Mouse (Mus musculus) gonadal fat pad, adult 2 months (tissue): ENCODE data around the gene Mboat2. TPM values are rescaled to one million over a fixed set of nuclear protein-coding genes. Genes with fewer than 3 reads are reported as not detected.

Source experiments
- DNase-seq: peaks from one replicate; pipeline ENCODE4 v3.0.0-alpha.2; 2012; ENCODE audit warnings: low read depth
- polyA plus RNA-seq: library from polyadenylated mRNA; depleted of rRNA; stranded (reverse); fragments of >200 nt; gene quantifications from 2 replicates; pipeline ENCODE4 v1.2.3, GENCODE M21; 2012

Mboat2 gene
- polyA plus RNA-seq, 1 experiment, result 22.6 TPM

DNA sequence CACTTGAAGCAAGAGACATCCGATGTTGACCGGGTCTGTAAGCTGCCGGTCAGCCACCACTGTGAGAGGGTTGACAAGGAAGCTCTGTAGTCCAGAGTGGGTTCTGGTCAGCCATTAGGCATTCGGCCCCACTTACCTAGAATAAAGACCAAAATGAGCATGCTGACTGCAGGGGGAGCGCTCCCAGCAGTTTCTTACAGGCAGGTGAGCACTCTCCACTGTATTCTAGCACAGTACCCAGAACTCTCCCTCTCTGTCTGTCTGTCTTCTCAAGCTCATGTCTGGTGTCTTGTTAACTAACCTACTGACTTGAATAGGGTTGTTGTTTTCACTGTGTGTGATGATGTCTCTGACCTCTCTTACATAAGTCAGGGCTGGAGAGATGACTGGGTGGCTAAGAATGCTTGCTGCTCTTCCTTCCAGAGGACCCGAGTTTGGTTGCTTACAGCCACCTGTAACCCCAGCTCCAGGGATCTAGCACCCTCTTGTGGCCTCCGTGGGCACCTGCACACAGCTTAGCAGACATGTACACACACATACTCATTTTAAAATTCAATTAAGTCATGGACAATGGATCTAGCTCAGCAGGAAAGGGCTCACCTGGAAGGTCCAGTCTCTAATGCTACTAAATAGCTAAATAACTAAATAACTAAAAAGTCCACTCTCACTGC, 119.8 kb downstream of the Mboat2 start:
- no peak for DNase-seq

DNA sequence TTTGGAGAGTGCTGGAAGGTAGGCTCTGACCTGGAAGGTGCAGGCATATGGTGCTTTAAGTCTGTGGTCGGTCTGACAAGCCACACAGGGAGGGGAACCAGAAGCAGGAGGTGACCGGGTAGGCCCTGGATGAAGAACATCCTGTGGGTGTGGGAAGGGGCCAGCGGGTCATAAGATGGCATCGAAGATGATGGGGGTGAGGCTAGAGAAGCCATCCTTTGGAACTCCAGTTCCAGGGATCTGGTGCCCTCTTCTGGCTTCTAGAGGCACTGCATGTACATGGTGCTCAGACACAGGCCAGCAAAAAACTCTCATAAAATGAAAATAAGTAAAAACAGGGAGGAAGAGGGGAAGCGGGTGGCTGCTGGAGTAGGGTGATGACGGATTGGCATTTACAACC, 121.5 kb downstream of the Mboat2 start:
- DNase-seq, result no peak

GRCm38 (mm10) chr12:24955137-24955536, 124.5 kb downstream of the Mboat2 start:
- no peak for DNase-seq

DNA sequence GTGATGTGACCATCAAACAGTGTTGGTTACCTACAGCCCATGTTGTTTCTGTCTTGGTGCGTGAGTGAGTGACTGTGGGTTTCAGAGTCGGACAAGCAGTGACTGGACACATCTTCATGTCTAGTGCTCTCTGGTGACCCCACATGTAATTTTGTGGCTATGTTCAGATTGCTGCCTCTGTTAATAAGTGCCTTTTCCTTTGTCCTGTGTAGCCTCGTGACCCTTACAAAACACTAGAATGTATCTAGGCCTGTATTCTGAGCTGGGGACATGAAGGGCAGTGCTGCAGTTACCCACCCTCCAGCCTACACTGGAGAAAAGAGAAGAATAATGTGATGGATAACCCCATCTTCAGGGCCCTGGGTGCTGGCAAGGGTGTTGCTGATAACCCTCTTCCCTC, 127.8 kb downstream of the Mboat2 start:
- DNase-seq, result no peak

- DNase-seq, result no peak
Measured at GRCm38 (mm10) chr12:24961821-24962220, 131.1 kb downstream of the Mboat2 start.

DNA sequence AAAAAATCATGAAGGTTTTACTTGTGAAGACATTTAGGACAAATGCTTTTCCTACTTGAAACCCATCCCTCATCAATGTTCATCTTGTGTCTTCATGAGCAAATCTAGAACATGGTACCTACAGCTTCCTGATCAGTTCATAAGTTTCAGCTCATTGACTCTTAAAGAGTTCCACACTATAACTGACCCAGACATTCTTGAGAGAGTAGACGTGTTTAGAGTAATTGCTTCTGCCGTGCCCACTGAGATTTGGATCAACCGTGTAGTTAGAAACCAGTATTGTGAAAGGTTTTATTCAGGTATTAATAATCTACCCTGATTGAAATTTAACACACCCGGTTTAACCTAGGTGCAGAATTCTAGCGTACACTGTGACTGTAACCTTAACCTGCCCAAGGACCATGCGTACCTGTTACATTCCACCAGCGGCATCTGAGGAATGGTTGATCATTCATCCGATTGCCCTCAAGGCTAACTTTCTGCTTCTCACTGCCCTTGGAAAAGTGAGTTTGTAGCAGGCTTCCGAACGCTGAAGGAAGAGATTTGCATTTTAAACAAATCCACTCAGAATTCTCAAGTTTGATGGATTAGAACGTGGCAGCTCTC, 131.8 kb downstream of the Mboat2 start:
- DNase-seq, result no peak

- peak; percentile 59 for DNase-seq
Measured at GRCm38 (mm10) chr12:24963393-24964022, 132.8 kb downstream of the Mboat2 start.

DNA sequence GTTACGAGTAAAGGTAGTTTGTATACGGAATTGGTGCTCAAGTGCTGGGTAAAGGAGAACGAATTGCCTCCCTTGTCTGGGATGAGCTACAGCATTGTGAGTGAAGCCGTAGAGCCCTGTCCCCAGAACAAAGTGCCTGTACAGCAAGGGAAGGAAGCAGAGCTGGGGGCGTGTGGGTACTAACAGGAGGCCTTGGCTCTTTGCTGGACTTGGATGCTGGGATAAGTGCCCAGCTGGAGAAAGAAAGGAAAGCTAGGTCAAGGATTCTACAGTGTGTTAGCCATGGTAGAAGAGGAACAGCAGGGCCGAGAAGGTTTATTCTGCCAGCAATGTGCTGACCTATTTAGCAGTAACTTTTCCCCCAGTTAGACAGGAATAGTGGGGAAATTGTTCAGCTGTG, 134.7 kb downstream of the Mboat2 start:
- DNase-seq, result no peak

GRCm38 (mm10) chr12:24966046-24966445, 135.4 kb downstream of the Mboat2 start:
- no peak for DNase-seq

- DNase-seq, result no peak
Measured at GRCm38 (mm10) chr12:24971490-24972200, 141.0 kb downstream of the Mboat2 start.

- DNase-seq, result no peak
Measured at GRCm38 (mm10) chr12:24972371-24973350, 142.0 kb downstream of the Mboat2 start.

GRCm38 (mm10) chr12:24973586-24973985, 142.9 kb downstream of the Mboat2 start:
- DNase-seq, result no peak

- peak; percentile 45 for DNase-seq
Measured at GRCm38 (mm10) chr12:24974446-24975114, 143.9 kb downstream of the Mboat2 start, which contains the start of gene Kidins220. Gene Kidins220 (plus strand): TSS chr12:24974925.

DNA sequence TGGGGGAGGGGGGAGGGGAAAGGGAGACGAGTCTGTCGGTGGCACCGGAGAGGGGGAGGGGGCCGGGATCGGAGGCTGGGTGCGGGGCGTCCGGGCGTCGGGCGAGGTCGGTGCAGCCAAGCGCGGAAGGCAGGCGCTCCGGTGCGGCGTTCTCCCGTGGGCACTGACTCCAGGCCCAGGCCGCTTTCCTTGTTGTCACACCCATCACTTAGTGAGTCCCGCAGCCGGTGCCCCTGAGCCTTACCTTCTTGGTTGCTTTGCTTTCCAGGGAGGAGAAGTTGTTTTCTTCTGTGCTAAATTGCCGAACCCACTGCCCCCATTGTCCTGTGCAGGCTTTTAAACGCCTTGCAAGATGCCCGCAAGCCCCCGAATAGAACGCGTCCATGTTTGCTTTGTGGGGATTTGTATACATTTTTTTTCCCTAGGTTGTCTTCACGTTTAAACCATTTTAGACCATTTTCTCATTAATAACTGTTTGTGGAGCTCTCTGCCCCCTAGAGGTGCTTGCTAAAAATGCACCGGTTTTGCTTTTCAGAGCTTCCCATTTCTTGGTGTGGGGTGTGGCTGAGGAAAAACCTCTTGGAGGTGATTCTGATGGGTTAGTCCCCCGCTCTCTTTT, 144.5 kb downstream of the Mboat2 start:
- DNase-seq, result no peak

- no peak for DNase-seq
Measured at GRCm38 (mm10) chr12:24985226-24985625, 154.5 kb downstream of the Mboat2 start.

DNA sequence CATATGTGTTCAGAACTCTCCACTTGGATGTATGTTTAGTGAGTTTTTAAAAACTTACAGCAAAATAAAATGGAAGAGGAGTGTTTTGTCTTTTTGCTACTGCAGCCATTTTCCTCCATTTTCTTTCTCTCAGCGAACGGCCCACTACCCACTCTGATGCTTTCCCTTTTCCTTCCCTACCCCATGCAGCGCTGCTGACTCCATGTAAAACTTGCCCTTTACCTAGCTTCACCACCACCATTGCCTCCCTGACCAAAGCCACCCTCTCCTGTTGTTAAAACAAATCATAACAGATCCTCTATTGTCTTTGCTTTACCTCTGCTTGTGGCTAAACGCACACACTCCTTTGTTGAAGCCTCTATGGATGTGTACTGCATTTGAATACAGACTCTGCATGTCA, 164.7 kb downstream of the Mboat2 start:
- DNase-seq, result no peak

DNA sequence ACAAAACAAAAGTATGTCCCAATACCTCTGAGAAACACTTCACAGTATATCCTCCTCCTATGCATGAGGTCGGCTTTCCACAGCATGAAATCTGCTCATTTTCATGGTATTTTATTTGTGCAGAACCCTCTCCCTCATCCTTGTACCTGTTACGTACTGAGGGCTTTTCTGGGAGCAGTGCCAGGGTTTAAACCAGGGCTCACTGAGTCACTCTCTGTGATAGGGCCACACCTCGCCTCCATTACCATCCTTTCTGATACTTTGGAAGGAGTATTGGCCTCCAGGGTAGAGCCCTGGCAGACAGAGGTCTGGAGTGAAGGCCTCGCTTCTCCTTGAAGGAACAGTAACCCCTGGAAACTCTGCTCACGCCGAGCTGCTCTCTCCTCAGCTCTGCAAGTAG, 174.7 kb downstream of the Mboat2 start:
- DNase-seq, result no peak

DNA sequence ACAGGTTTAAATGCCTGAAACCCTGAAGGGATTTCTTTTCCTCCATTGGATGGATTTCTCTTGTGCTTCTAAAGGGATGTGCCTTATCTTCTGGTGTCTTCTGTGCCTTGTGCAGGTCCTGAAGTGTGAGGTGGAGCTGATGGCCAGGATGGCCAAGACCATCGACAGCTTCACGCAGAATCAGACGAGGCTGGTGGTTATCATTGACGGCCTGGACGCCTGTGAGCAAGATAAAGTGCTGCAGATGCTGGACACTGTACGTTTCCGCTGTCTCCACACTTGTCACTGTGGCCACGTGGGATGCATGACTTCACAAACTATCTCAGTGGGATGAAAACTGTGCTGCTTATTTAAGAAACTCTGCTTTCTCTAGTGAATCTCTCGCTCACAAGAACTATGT, 179.3 kb downstream of the Mboat2 start:
- DNase-seq, result no peak

DNA sequence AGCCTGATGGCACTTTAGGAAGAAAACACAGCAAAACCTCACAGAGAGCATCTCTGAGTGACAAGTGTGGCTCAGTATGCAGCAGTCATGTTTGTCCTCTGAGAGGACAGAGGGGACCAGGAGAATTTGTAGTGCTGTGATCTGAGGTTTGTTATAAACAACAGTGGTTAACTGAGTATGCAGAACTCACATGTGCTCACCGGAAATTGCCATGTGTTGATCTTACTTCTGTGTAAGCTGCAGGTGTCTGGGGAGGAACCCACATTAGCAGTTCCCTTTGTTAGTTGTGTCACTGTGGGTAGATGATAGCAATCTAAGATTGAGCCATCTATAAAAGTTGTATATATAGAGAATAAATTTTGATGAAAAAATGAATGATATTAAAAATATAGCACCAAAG, 179.7 kb downstream of the Mboat2 start:
- no peak for DNase-seq

- DNase-seq, result no peak
Measured at GRCm38 (mm10) chr12:25011733-25012367, 181.2 kb downstream of the Mboat2 start.
